Mouse (Mus musculus) retina, postnatal 7 days (tissue): ENCODE measurements at regions not wholly inside any gene's neighbourhood (a gene's known extent, or its start where the extent isn't known, plus 50 kb on each side); places are given as distances from the start of the nearest gene placed in this dataset.

Source experiments
- DNase-seq: peaks from one replicate; pipeline ENCODE4 v3.0.0-alpha.2; 2012; ENCODE audit warnings: low read depth, low spot score

DNA sequence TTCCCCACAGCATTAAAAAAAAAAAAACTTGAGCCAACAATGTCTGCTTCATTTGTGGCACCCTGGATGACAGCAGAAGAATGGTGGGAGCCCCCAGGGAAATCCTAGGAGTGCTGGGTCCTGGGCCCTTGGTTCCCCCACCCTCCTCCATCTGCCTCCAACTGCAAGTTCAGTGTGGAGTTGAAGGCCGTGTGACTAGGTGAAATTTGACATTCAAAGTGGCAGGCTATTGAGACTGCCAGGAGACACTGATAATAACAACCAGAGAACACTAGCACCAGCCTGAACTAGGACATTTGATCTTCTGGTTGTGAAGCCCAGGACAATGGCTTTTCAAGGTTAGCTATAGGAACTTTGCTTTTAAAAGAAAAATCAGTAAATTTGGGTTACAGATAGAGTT is 74.0 kb downstream of the Adamts15 start:
- DNase-seq: no peak

- no peak for DNase-seq
Observed at GRCm38 (mm10) chr9:30845609-30846290, 76.5 kb downstream of the Adamts15 start.

DNA sequence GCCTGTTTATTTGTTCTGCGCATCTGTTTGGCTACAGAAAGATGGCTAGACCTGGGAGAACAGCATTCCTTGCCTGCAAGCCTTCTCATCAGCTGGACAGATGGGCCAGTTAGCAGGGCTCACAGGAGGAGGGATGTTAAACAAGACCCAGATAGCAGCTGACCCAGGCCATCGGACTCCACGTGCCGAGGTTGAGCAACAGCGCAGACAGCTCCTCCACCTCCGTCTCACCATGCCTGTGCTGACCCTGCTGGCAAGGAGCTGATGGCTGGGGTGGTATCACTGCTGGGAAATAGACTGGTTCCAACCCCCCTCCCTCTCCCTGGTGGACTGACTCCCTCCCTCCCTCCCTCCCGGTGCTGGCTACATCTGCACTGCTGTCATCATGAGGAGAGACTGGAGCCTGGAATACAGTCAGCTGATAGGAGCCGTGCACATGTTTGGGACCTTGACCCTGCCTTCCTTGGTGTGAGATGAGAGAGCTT is 78.1 kb downstream of the Adamts15 start:
- DNase-seq: no peak

DNA sequence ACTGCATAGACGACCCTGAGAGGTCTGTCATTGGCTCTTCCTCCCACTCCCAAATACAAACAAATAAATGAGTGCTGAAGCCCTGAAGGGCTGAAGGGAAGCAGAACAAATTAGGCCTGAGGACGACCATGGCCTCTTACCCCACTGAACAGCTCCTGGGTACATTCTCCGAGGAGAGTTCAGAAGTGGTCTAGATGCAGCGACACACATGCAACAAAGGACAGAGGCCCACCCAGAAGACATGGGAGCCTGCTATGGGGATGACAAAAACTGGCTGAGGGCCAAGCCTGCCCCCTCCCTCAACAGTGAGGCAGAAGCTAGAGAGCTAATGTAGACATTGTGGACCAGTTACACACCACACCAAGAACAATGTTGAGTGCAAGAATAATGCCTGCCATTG is 87.3 kb downstream of the Adamts15 start:
- DNase-seq: no peak

DNA sequence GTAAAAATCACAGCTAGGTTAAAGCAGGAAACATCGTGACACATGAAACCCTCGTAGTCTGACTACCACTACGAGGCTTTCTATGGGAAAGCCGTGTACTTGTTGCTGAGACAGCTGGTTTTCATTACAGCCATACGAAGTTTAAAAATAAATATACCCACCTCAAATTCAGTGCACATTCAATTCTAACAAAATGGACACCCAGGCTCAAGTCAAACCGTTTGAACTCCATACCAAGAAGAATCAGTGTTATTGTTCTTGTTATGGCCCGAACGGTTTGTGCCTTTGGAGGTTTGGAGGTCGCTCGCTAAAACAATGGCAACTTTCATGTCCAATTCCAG is 87.7 kb downstream of the Adamts15 start:
- no peak for DNase-seq

DNA sequence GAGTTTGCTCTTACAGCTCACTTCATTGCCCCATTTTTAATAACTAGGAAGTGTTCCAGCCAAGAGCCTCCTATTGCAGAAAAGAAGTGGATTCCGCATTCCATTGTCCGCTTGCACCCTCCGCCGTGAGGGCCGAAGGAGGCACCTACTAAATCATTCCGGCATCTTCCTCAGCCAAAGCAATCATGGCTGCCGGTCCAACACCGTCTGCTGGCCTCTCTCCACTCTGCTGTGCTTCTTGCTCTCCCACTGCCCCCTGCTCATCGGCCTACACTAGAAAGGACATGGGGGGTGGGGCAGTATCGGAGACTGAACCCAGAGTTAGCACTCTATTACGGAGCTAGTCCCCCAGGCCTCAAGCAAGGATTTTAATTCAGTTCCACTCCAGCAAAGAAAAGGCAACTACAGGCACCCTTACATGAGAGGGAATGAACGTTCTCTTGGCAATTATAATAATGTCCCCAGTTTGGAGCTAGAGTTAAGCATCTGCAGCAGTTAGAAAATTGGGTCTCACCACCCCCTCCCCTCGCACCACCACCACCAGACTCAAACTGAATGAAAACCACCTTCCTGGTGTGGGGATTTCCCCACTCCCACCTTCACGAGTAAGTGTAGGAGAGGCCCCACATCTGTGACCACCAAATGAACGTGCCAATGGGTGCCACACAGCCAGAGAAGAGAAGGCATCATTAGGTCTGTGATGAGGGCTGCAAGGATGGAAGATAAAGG is 88.3 kb downstream of the Adamts15 start:
- no peak for DNase-seq

- DNase-seq: no peak
Observed at GRCm38 (mm10) chr9:30829158-30829870, 92.9 kb downstream of the Adamts15 start.

DNA sequence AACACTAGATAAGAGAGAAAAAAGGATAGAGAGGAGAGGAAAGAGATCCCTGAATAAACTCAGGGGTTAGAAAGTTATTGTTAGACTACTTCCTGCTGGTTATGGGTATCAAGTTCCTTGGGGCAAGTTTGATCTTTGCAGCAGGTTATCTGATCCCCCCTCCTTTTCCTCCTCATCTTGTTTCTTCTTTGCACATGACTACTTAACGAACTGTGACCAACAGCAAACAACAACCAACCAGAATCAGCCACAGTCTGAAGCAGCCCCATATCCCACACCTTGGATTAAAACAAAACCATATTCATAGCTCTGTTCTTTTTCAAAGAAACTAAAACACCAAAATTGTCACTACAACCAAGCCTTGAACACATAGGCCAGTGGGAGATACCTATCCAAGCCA is 94.5 kb downstream of the Adamts15 start:
- DNase-seq: no peak

DNA sequence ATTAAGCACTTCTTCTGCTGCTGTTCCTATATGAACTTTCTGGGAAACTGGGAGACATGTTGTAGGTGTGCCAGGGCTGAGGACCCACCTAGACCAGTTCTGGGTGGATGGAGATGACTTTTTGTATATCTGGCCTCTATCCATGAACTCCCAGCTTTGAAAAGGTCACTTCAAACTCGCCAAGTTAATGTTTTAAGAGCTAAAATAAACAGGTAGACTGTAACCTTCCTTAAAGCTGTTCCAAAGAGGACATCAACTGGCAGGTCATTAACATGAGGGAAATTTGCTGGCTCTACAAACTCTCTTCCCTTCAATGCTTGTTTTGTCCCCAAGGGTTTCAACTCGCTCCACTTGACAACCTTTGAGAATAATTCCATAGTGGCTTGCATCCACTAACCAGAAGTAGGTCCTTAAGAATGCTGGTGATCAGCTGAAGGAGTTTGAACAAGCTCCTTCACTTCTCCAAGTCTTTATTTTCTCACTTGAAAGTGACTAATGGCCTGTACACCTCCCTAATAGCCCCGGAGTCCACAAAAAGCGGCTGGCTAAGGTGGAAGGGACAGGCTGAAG is 98.1 kb downstream of the Adamts15 start:
- DNase-seq: no peak

- no peak for DNase-seq
Observed at GRCm38 (mm10) chr9:30820806-30821375, 101.4 kb downstream of the Adamts15 start.

- no peak for DNase-seq
Observed at GRCm38 (mm10) chr9:30813246-30813645, 109.0 kb downstream of the Adamts15 start.

- no peak for DNase-seq
Observed at GRCm38 (mm10) chr9:30810843-30811242, 111.4 kb downstream of the Adamts15 start.

DNA sequence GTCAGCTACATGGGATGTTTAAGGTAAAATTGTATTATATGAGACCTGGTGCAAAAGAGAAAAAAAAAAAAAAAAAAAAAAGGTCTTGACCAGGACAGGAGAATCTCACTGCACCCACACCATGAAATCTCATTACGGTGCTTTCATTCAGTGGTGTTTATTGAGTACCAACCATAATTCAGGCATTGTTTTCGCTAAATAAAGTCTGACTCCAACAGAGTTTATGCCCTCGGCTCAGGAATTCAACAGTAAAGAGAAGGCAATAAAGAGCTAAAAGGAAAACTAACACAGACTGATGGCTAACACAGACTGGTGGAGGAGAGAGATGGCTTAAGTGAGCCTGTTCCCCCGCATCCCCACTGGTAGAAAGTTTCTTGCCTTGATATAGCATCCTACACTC is 112.0 kb downstream of the Adamts15 start:
- no peak for DNase-seq

- no peak for DNase-seq
Observed at GRCm38 (mm10) chr9:30808863-30809491, 113.3 kb downstream of the Adamts15 start.

GRCm38 (mm10) chr9:30803755-30804532 is 118.3 kb downstream of the Adamts15 start:
- no peak for DNase-seq

GRCm38 (mm10) chr9:30802826-30803225 is 119.4 kb downstream of the Adamts15 start:
- no peak for DNase-seq

DNA sequence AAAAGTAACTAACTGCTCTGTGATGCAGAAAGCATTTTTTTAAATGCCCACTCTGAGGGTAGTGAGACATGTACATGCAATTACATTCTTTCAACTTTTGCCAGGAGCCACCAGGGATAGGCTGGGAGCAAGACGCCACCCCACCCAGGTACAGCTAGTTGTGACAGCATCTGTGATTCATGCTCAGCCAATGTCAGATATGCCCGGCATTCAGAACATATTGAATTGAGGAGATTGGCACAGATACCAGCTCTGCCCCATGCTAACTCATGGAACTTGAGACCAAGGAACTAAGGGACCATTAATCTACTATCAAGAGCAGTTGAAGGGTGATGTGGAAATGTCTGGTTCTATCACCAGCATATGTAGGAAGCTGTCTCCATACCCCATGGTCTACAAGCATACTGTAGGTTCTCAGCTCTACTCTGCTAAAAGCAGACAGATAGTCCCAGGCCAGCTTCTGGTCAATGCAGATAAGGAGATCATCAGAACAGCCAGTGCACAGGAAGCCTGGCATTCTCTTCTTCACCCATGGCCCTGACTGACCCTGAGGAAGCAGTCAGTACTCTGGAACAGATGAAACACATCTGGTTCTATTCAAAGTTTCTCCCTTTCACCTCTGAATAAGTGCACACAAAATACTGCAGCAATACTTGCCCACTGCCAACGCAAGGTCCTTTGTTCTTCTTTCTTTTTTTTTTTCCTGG is 127.4 kb downstream of the Adamts15 start:
- no peak for DNase-seq

- no peak for DNase-seq
Observed at GRCm38 (mm10) chr9:30781221-30781620, 141.0 kb downstream of the Adamts15 start.

DNA sequence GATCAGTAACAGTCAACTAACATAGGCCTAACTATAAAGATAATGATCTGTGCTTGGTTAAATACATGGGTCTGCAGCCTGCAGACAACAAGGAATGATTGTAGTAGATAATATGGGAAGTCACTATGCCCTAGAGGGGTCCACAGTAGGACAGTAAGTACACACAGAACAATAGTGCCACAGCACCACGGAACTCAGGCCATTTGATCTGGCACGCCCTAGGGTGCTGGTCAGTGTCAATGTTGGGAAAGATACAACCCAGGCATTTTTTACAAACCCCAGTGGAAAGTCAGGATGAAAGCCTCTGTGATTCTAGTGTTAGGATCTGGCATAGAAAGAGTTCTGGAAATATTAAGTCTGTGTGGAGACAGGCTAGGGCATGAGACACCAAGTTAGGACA is 144.4 kb downstream of the Adamts15 start:
- DNase-seq: no peak

DNA sequence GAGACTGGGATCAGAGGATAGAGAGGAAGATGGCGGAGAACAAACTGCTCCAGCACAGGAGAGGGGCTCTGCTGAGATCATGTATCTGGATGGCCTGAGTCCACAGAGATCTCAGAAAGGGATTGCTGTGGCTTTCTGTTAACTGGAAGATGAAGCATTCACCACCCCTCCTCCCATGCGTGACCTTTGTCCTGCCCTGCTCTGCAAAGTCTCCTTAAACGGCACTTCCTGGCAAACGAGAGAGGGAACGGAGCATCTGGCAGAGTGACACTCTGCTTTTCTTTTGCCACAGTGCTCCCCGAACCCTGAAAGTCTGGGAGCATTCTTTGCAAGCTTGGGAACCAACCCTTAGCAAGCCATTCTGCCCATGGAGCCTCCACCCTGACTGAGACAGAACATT is 147.1 kb downstream of the Adamts15 start:
- no peak for DNase-seq
